Mouse (Mus musculus) heart, postnatal 10 days (tissue): ENCODE data around the gene Gm39115. TPM values are rescaled to one million over a fixed set of nuclear protein-coding genes. Genes with fewer than 3 reads are reported as not detected.
"Not testable (repeated sequence)": the region's sequence is repeated elsewhere in the genome, so short reads cannot be mapped to it uniquely, and the experiment has no call there.

ENCODE experiments used
- DNase-seq, 2 experiments: peaks; one replicate each; pipeline ENCODE4 v3.0.0; 2021
- intact Hi-C: fragments of 180-260 bp; cut with DNase I; formaldehyde crosslinking; loops from one replicate; pipeline ENCODE4 v1.15.1; 2025
- total RNA-seq, 2 experiments: library from RNA; stranded (reverse); gene quantifications; 2 replicates each; pipeline ENCODE4 v1.2.3; 2021

Gm39115 gene
- not detected for total RNA-seq

DNA sequence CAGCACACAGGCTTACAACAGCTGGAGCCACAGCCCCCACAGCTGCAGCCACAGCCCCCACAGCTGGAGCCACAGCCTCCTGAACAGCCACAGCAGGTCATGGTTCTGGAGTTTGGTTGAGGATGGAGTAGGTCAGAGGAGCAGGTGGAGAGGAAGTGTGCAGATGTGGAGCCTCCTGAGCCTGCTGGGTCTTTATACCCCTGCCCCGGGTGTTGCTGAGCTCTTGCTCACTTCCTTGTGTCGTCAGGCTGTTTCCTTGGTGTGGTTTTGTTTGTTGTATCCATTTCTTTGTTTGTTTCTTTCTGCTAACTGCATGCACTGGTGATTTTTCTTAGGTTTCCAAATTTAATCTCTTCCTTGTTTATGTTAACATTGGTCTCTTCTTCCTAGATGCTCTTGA, at the start of gene Gm39115:
Gm39115 (minus strand) TSS at position 101 of the 400 bp plus-strand sequence.
- intact Hi-C loops, DNase-seq: not testable (repeated sequence)

DNA sequence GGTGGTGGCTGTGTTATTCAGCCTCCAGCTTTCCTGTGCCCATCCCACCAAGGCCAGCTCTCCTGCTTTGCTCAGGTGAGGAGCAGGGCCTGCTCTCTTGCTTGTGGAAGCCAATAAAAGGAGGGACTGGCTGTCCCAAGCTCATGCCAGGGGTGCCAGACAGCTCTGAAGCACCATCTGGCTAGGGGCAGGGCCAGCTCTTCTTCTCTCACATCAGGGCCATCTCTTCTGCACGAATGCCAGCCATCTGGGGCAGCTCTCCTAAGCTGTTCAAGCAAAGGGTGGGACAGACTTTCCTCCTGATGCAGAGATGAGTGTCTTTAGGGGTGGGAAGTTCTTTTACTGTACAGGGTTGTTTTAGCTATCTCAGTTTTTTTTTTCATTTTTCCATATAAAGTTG, 45.2 kb upstream of the Gm39115 start:
- intact Hi-C loops, result no loop called here
- no peak for DNase-seq

DNA sequence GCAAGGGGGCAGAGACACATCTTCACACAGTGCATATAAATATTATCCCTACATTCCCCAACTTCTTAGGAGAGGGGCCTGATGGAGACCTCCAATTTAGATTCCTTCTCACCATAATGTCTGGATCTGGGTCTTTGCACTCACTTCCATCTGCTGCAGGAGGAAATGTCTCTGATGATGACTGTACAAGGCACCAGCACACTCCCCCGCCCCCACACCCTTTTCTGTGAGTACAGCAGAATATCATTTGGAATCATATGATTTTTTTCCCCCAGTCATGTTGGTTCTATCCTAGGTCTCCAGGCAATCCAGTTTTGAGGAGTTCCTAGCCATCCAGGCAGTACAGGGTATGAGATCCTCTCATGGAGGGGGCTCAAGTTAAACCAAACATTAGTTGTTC, 42.9 kb upstream of the Gm39115 start:
- no peak for DNase-seq
- intact Hi-C loops, result no loop called here

DNA sequence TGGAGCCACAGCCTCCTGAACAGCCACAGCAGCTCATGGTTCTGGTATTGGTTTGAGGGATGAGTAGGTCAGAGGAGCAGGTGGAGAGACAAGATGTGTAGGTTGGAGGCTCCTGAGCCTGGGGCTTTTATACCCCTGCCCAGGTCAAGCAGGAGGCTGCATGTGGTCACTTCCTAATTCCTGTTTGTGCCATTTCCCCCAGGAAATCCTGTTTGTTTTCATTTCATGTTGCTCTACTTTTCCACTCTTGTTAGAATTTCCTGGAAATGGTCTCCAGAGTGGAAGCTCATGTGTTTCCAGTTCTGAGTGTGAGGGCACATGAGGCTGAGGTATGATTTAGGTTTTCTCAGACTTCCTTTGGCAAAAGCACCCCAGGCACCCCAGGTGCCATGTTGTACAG, 40.1 kb upstream of the Gm39115 start, which contains the start of gene Krtap5-2:
Krtap5-2 (minus strand) TSS at position 101 of the 400 bp plus-strand sequence.
- intact Hi-C loops, DNase-seq: not testable (repeated sequence)

DNA sequence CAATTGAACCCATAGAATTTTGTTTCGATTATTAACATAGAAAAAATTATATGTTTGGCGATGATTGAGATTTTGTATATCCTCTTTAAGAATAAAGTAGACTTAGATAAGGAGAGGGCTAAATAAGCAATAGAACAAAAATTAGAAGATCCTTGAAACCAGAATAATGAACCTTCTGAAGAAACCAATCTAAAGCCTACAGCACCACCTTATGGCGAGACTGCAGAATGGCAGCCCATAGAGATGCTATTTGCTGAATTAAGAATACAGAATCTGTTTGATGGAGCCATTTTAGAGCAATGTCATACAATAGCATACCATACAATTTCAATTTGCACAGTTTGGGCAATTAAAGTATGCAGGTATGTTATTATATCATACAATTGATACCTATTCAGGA, 34.0 kb upstream of the Gm39115 start:
- peak in 1 of 2 experiments; percentile 19 for DNase-seq
- intact Hi-C loops, result no loop called here

DNA sequence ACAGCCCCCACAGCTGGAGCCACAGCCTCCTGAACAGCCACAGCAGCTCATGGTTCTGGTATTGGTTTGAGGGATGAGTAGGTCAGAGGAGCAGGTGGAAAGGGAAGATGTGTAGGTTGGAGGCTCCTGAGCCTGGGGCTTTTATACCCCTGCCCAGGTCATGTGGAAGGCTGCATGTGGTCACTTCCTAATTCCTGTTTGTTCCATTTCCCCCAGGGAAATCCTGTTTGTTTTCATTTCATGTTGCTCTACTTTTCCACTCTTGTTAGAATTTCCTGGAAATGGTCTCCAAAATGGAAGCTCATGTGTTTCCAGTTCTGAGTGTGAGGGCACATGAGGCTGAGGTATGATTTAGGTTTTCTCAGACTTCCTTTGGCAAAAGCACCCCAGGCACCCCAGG, 29.8 kb upstream of the Gm39115 start, which contains the start of gene Gm4553:
Gm4553 (minus strand) TSS at position 101 of the 400 bp plus-strand sequence.
- intact Hi-C loops, DNase-seq: not testable (repeated sequence)

DNA sequence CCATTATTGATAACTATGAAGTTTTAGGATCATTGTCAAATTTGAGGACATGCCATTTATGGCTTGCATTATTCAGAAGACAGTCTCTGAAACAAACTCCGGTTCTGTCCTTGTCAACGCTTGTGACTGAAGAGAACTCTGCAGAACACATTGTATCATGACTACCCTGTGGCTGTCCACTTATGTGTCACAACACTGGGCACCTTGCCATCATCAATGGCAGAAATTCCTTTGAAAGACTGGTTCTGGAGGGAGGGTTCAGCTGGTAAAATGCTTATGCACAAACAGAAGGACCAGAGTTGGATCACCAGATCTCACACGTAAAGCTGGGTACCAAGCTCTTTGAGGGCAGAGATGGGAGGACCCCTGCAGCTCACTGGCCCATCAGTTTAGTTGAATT, 23.5 kb upstream of the Gm39115 start:
- intact Hi-C loops, result no loop called here

DNA sequence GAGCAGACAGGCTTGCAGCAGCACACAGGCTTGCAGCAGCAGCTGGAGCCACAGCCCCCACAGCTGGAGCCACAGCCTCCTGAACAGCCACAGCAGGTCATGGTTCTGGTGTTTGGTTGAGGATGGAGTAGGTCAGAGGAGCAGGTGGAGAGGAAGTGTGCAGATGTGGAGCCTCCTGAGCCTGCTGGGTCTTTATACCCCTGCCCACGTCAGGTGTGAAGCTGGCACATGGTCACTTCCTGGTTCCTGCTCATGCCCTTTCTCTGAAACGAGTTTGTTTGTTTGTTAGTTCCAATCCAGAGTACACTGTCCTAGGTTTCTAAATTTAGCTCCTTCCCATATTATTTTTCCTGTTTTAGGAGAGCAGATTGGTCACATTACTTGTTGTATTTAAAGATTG, 21.2 kb upstream of the Gm39115 start, which contains the start of gene Gm29735:
Gm29735 (minus strand) TSS at position 101 of the 400 bp plus-strand sequence.
- intact Hi-C loops, DNase-seq: not testable (repeated sequence)

More for the DNA sequence above, 23.5 kb upstream of the Gm39115 start:
- no peak for DNase-seq

DNA sequence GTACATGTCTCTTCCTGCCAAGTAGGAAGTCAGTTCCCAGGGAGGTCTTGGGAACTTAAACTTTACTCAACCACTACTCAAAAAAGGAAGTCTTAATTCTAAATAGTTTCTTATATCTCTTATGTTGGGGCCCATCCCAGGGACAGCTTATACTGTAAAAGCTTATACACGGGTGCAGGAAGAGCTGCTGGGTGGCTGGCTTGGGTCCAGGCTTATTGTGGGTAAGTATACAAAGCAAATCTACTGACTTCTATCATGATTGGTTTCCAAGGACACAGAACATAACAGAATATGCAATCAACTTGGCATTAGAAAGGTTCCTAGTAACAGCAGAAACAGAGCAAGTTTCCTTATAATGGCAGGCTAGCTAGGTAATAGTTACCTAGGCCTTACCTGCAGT, 19.5 kb upstream of the Gm39115 start:
- intact Hi-C loops, result no loop called here
- DNase-seq, result no peak

DNA sequence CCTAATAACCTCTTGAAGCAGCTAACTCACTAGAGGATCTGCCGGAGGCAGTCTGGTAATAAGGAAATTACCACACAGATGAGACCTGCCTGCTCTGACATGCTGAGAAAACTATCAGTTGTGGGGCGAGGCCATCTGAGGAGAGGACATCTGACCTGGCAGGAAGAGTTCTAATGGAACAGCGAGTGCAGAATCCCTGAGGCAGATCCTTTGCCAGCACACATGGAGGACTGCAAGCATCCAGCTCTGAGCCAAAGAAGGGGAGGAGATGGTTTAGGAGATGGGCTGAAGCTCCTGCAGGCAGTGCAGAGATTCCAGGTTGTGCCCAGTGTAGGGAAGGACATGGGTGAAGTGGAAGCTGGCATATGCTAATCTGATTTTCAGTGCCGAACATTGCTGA, 16.4 kb upstream of the Gm39115 start:
- no peak for DNase-seq
- intact Hi-C loops, result no loop called here

DNA sequence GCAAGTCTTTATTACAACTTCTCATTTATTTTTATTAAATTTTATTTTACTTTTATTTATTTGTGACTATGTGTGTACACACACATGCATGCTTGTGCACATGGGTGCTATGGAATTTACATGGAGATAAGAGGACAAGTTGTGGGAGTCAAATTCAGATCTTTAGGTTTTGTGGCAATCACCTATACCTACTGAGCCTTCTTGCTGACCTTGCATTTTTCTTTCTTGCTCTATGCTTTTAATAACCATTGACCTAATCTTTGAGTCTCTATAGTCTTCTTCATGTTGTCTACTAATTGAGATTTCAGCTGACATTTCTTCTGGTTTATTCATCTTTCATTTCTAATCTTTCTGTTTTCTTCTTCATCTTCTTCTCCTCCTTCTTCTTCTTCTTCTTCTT, 12.8 kb upstream of the Gm39115 start:
- DNase-seq, result no peak
- intact Hi-C loops, result no loop called here

DNA sequence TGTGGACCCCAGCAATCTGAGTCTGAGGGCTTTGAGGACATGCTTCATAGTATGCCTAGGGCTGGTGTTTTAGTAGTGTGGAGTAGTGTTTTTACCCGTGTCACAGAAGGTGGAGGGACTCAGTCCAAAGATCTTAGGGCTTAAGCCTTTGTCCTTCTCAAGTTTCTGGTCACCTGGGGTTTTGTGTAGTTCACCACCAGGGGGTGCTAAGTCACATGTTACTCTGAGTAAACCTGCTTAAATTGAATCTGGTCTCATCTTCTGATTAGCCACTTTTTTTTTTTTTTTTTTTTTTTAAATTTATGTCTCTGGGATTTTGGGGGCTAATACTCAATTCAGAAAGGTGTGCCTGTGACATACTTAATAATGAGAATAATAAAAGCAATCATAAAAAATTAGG, 10.2 kb upstream of the Gm39115 start:
- intact Hi-C loops, result loop anchor here (1.0 kb wide), 2 partner anchors 104 to 138 kb away; no protein-coding TSS in a partner anchor
- DNase-seq, result peak; percentile 53 to 73

DNA sequence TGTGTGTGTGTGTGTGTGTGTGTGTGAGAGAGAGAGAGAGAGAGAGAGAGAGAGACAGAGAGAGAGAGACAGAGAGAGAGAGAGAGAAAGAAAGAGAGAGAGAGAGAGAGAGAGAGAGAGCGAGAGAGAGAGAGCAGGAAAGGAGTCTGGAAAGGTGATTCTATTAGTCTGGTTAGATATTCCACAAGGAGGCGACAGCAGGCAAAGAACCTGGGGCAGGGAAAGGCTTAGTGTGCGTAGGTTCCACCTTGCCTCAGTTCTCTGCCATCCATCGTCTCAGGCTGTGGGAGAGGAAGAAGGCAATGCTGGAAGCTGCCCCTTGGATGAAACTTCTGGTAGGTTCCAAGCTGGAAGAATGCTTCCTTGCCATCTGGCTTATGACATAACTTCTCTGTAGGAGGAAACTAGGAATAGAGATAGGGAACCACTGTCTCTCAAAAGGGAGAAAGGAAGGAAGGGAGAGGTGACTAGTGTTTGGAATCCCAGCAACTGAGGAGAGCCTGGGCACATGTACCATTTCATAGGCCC, 9.6 kb upstream of the Gm39115 start:
- intact Hi-C loops, result no loop called here
- DNase-seq, result no peak

DNA sequence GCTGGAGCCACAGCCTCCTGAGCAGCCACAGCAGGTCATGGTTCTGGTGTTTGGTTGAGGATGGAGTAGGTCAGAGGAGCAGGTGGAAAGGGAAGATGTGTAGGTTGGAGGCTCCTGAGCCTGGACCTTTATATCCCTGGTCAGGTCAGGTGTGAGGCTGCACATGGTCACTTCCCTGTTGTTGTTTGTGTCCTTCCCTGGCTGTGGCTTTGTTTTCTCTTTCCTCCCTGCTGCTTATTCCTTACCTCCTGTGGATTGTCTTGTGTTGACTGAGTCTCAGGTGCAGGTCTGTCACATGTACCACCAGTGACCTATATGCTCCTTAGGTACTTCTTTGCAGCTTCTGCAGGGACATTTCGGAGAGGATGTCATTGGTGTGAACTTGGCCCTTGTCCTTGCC, 8.7 kb upstream of the Gm39115 start, which contains the start of gene Gm45337:
Gm45337 (minus strand) TSS at position 101 of the 400 bp plus-strand sequence.
- no peak for DNase-seq
- intact Hi-C loops, result no loop called here

DNA sequence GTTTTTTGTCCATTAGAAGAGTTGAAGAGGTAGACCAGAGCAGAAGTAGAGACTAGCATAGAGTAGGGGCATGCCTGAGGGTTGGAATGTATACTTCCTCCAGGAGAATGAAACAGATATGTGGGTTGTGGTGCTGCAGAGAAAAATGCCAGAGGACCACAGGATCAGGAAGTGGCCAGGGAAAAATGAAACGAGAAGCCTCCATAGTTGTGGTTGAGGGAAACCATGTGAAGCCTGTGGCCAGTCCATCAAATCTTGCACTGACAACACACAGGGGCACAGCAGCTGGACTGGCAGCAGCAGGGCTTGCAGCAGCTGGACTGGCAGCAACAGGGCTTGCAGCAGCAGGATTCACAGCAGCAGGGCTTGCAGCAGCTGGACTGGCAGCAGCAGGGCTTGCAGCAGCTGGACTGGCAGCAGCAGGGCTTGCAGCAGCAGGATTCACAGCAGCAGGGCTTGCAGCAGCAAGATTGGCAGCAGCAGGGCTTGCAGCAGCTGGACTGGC, 7.7 kb upstream of the Gm39115 start:
- DNase-seq, intact Hi-C loops: not testable (repeated sequence)

DNA sequence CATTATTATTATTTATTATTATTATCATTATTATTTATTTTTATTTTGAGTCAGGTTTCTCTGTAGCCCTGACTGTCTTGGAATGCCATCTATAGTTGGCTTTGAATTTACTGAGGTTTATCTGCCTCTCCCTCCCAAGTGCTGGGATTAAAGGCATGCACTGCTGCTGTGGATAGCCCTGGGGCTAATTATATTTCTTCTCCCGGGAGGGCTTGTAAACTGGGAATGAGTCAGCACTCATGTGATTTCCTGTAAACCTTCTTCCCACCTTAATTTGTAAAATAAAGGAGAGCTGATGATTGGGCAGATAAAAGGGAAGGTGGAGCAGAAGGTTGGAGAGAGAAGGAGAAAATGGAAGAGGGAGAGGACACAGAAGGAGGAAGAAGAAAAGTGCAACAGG, 4.9 kb upstream of the Gm39115 start:
- intact Hi-C loops, result no loop called here
- DNase-seq, result no peak

DNA sequence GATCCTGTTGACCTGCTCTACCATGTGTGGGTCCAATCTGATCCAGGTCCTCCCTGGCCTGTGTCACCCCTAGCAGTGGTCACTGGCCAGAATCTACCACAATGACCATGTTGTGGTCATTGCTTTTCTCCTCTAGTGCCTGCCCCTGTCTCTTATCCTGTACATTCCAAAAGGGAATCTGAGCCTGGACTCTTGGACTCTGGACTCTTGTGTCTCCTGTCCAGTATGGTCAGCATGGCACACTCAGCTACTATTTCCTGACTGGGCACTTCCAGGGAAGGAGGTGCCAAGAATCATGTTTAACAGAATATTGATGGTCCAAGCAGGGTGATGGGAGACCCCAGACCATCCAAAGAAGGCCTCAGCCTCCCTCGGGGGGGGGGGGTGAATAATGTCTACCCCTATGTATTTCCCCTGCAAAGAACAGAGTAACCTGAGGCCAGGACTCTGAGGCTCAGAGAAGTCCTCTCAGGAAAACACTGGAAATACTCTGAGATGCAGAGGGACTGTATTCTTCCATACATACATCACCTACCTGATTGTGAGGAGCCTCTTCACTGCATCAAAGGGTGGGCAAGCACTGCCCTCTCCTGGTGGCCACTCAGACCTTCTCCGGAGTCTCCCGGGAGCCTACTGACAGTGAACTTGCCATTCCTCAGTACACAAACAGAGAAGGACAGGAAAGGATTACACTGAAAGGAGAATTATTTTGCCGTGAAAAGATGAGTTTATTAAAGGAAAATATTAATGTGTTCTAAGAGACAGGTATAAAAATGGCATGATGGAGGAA, 1.4 kb downstream of the Gm39115 start:
- peak; percentile 17 to 32 for DNase-seq
- intact Hi-C loops, result no loop called here

DNA sequence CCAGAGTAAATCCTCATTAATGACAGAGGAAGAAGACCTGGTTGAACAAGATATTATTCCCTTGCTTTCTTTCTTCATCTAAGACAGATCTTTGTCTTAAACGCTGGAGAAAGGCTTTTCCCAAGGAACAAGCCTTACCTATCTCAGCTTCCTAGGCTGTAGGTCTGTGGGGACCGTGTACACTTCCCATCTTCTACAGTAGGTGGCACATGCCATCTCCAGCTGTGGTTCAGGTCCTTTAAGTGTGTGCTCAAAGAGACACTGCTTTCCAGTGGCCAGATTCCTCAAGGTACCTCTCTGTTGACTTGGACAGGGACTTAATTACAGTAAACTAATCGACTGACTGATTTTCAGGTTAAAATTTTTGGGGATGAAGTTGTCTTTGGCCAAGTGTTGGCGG, 7.0 kb downstream of the Gm39115 start:
- no peak for DNase-seq
- intact Hi-C loops, result no loop called here

DNA sequence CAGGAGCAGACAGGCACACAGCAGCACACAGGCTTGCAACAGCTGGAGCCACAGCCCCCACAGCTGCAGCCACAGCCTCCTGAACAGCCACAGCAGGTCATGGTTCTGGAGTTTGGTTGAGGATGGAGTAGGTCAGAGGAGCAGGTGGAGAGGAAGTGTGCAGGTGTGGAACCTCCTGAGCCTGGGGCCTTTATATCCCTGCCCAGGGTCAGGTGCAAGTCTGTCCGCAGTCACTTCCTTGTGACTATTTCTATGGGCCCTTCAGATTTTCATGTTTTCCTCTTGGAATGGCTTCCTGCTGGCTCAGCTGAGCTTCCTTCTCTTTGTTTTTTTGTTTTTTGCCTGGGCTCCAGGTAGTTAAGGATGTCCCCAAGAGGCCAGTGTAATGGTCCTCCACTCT, 15.2 kb downstream of the Gm39115 start, which contains the start of gene Gm45618:
Gm45618 (minus strand) TSS at position 101 of the 400 bp plus-strand sequence.
- DNase-seq, intact Hi-C loops: not testable (repeated sequence)

DNA sequence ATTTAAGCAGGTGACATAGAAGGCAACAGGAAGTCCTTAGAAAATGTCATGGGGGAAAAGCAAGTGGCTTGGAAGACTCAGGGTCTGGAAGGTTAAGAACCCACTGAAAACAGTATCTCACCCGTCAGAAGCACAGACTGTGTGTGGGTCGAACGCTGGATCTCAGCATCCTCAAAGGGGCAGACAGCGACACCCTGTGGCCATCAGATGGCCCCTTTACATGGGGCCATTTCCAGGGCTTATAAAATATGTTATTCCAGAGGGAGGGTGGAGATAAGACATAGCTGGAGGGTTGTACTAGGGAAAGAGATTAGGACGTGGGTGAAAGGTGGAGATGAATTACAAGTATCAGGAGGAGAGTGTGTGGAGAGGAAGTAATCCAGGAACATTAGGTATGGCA, 16.2 kb downstream of the Gm39115 start:
- intact Hi-C loops, result no loop called here
- peak in 1 of 2 experiments; percentile 9 for DNase-seq

DNA sequence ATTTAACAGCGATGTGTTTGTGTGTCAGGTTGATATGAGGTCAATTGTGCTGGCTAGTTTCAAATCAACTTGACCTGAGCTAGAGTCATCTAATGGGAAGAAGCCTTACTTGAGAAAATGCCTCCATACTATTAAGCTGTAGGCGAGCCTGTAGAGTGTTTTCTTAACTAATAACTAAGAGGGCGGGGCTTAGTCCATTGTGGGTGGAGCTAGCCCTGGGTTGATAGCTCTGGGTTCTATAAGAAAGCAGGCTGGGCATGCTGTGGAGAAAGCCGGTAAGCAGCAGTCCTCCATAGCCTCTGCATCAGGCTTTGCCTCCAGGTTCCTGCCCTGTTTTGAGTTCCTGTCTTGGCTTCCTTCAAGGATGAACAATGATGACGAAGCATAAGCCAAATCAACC, 31.1 kb downstream of the Gm39115 start:
- intact Hi-C loops, result no loop called here
- no peak for DNase-seq
